Mouse (Mus musculus): Measurements from ENCODE around the gene M1ap. TPM values are rescaled to one million over a fixed set of nuclear protein-coding genes. Genes with fewer than 3 reads are reported as not detected.

The M1ap gene
- total RNA-seq, 1 experiment: 6.8 TPM

DNA sequence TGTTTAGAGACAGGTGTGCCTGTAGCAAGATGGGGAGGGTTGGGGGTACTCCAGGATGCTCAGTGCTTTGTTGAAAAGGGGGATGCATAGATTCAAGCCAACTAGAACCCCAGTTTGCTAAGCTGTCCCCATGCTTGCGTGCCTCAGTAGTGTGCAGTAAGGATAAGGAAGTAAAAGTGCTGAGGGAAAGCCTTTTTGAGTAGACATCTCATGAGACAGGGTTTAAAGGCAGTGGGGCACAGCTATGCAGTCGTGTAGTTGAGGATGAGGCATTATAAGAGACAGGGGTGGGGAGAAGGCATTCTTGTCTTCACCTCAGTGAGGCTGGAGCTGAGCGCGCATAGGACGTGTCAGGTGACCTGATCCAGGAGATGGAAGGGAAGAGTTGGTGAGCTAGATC, 93.9 kb downstream of the M1ap start:
- H3K9ac ChIP-seq (ENCODE audit: insufficient read depth, low read depth, low read length, poor library complexity, severe bottlenecking): no peak overlapping the region
- no peaks in the 10 kb centered on the region for H3K9me3 ChIP-seq (ENCODE audit: control insufficient read depth, insufficient read depth, low read depth, low read length)
- TF ChIP-seq CHD2 (IDR thresholded peaks at IDR 0.05; ENCODE audit: low read depth, low read length) (no peak), HCFC1 (IDR thresholded peaks at IDR 0.05; ENCODE audit: borderline replicate concordance, insufficient read depth, low read length) (no peak), ZC3H11A (IDR thresholded peaks at IDR 0.05; ENCODE audit: borderline replicate concordance, low read depth, low read length) (no peak), ZNF384 (IDR thresholded peaks at IDR 0.05; ENCODE audit: low read depth, low read length) (no peak), MAFK (IDR thresholded peaks at IDR 0.05; ENCODE audit: insufficient read depth, low read depth, low read length) (no peak)
- H3K4me1 ChIP-seq (ENCODE audit: control insufficient read depth in 2 of 2, insufficient read depth in 2 of 2, low read length in 2 of 2, poor library complexity in 1 of 2): peaks cover 5 to 7% of the 10 kb centered on the region in 2 experiments; a peak in 2 of 4 replicates
- H3K36me3 ChIP-seq (ENCODE audit: control insufficient read depth, insufficient read depth, low read length, poor library complexity, severe bottlenecking): no peaks in the 10 kb centered on the region
- no peak overlapping the region for H3K4me3 ChIP-seq (ENCODE audit: insufficient read depth in 1 of 2, low read depth in 1 of 2, low read length in 2 of 2, poor library complexity in 1 of 2, severe bottlenecking in 1 of 2)
- no peak for DNase-seq (ENCODE audit: low read depth, low spot score)
- in situ Hi-C loops (cut with MboI; ENCODE audit: low sequenced_read_pairs in 2 of 2, unreplicated experiment in 2 of 2): no loop called here
- H3K27ac ChIP-seq (ENCODE audit: insufficient read depth, low read depth, low read length, poor library complexity, severe bottlenecking): no peak overlapping the region

- H3K27ac ChIP-seq (ENCODE audit: insufficient read depth, low read depth, low read length, poor library complexity, severe bottlenecking): no peak overlapping the region
These were observed 96.9 kb downstream of the M1ap start for GRCm38 (mm10) chr6:83043561-83043960.

GRCm38 (mm10) chr6:83043993-83044392, 97.3 kb downstream of the M1ap start:
- Histone ChIP-seq H3K9ac (ENCODE audit: insufficient read depth, low read depth, low read length, poor library complexity, severe bottlenecking) (no peak overlapping the region), H3K4me3 (ENCODE audit: insufficient read depth in 1 of 2, low read depth in 1 of 2, low read length in 2 of 2, poor library complexity in 1 of 2, severe bottlenecking in 1 of 2) (no peak overlapping the region), H3K4me1 (ENCODE audit: control insufficient read depth in 2 of 2, insufficient read depth in 2 of 2, low read length in 2 of 2, poor library complexity in 1 of 2) (peaks cover 1 to 5% of the 10 kb centered on the region in 2 experiments; a peak in 2 of 4 replicates), H3K9me3 (ENCODE audit: control insufficient read depth, insufficient read depth, low read depth, low read length) (no peaks in the 10 kb centered on the region), H3K36me3 (ENCODE audit: control insufficient read depth, insufficient read depth, low read length, poor library complexity, severe bottlenecking) (no peaks in the 10 kb centered on the region), H3K27ac (ENCODE audit: insufficient read depth, low read depth, low read length, poor library complexity, severe bottlenecking) (no peak overlapping the region)
- DNase-seq (ENCODE audit: low read depth, low spot score): no peak
- TF ChIP-seq MAFK (IDR thresholded peaks at IDR 0.05; ENCODE audit: insufficient read depth, low read depth, low read length) (no peak), ZNF384 (IDR thresholded peaks at IDR 0.05; ENCODE audit: low read depth, low read length) (no peak), CHD2 (IDR thresholded peaks at IDR 0.05; ENCODE audit: low read depth, low read length) (no peak), HCFC1 (IDR thresholded peaks at IDR 0.05; ENCODE audit: borderline replicate concordance, insufficient read depth, low read length) (no peak), ZC3H11A (IDR thresholded peaks at IDR 0.05; ENCODE audit: borderline replicate concordance, low read depth, low read length) (no peak)
- in situ Hi-C loops (cut with MboI; ENCODE audit: low sequenced_read_pairs in 2 of 2, unreplicated experiment in 2 of 2): no loop called here

More at GRCm38 (mm10) chr6:83043561-83043960, 96.9 kb downstream of the M1ap start:
- Histone ChIP-seq H3K36me3 (ENCODE audit: control insufficient read depth, insufficient read depth, low read length, poor library complexity, severe bottlenecking) (no peaks in the 10 kb centered on the region), H3K9ac (ENCODE audit: insufficient read depth, low read depth, low read length, poor library complexity, severe bottlenecking) (no peak overlapping the region), H3K9me3 (ENCODE audit: control insufficient read depth, insufficient read depth, low read depth, low read length) (no peaks in the 10 kb centered on the region), H3K4me3 (ENCODE audit: insufficient read depth in 1 of 2, low read depth in 1 of 2, low read length in 2 of 2, poor library complexity in 1 of 2, severe bottlenecking in 1 of 2) (no peak overlapping the region), H3K4me1 (ENCODE audit: control insufficient read depth in 2 of 2, insufficient read depth in 2 of 2, low read length in 2 of 2, poor library complexity in 1 of 2) (peaks cover 1 to 7% of the 10 kb centered on the region in 2 experiments; a peak in 2 of 4 replicates)
- in situ Hi-C loops (cut with MboI; ENCODE audit: low sequenced_read_pairs in 2 of 2, unreplicated experiment in 2 of 2): no loop called here
- no peak for DNase-seq (ENCODE audit: low read depth, low spot score)
- no peak for TF ChIP-seq MAFK (IDR thresholded peaks at IDR 0.05; ENCODE audit: insufficient read depth, low read depth, low read length)
- no peak for TF ChIP-seq HCFC1 (IDR thresholded peaks at IDR 0.05; ENCODE audit: borderline replicate concordance, insufficient read depth, low read length)
- no peak for TF ChIP-seq ZC3H11A (IDR thresholded peaks at IDR 0.05; ENCODE audit: borderline replicate concordance, low read depth, low read length)
- TF ChIP-seq CHD2 (IDR thresholded peaks at IDR 0.05; ENCODE audit: low read depth, low read length): no peak
- no peak for TF ChIP-seq ZNF384 (IDR thresholded peaks at IDR 0.05; ENCODE audit: low read depth, low read length)

DNA sequence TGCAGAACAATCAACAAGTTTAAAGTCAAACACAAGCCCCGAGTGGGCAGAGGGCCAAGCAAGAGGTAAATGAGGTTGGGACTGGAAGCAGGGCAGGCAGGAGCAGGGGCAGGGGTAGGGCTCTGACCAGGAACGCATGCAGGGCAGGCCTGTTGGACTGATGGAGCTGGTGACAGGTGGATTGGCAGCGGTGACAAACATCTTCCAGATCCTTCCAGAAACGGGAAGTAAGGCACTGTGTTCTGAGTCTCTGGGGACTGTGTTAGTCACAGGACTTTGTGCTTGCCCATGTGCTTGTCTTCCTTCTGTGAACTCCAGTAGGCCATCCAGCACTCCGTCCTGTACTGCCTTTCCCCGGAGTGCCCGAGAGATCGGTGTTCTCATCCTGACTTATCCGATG, 98.0 kb downstream of the M1ap start:
- Histone ChIP-seq H3K36me3 (ENCODE audit: control insufficient read depth, insufficient read depth, low read length, poor library complexity, severe bottlenecking) (no peaks in the 10 kb centered on the region), H3K9ac (ENCODE audit: insufficient read depth, low read depth, low read length, poor library complexity, severe bottlenecking) (no peak overlapping the region), H3K4me3 (ENCODE audit: insufficient read depth in 1 of 2, low read depth in 1 of 2, low read length in 2 of 2, poor library complexity in 1 of 2, severe bottlenecking in 1 of 2) (no peak overlapping the region), H3K9me3 (ENCODE audit: control insufficient read depth, insufficient read depth, low read depth, low read length) (no peaks in the 10 kb centered on the region), H3K4me1 (ENCODE audit: control insufficient read depth in 2 of 2, insufficient read depth in 2 of 2, low read length in 2 of 2, poor library complexity in 1 of 2) (peaks cover 1 to 3% of the 10 kb centered on the region in 2 experiments; a peak in 2 of 4 replicates), H3K27ac (ENCODE audit: insufficient read depth, low read depth, low read length, poor library complexity, severe bottlenecking) (no peak overlapping the region)
- DNase-seq (ENCODE audit: low read depth, low spot score): no peak
- TF ChIP-seq HCFC1 (IDR thresholded peaks at IDR 0.05; ENCODE audit: borderline replicate concordance, insufficient read depth, low read length) (no peak), CHD2 (IDR thresholded peaks at IDR 0.05; ENCODE audit: low read depth, low read length) (no peak), ZNF384 (IDR thresholded peaks at IDR 0.05; ENCODE audit: low read depth, low read length) (no peak), ZC3H11A (IDR thresholded peaks at IDR 0.05; ENCODE audit: borderline replicate concordance, low read depth, low read length) (no peak), MAFK (IDR thresholded peaks at IDR 0.05; ENCODE audit: insufficient read depth, low read depth, low read length) (no peak)
- in situ Hi-C loops (cut with MboI; ENCODE audit: low sequenced_read_pairs in 2 of 2, unreplicated experiment in 2 of 2): no loop called here

All from ES-E14 (cell line).